Mouse (Mus musculus): Measurements from ENCODE around the gene RPS10-NUDT3. TPM values are rescaled to one million over a fixed set of nuclear protein-coding genes. Genes with fewer than 3 reads are reported as not detected.

Gene RPS10-NUDT3
- polyA plus RNA-seq, 1 experiment from 2014 or later = not detected

GRCm38 (mm10) chr17:27555512-27556172 is 79.4 kb downstream of the RPS10-NUDT3 start:
- DNase-seq (ENCODE audit: low spot score) = peak; percentile 87

- DNase-seq (ENCODE audit: low spot score) = peak; percentile 80
These were observed 79.9 kb downstream of the RPS10-NUDT3 start for GRCm38 (mm10) chr17:27555075-27555511.

GRCm38 (mm10) chr17:27554062-27554960 is 80.7 kb downstream of the RPS10-NUDT3 start:
- DNase-seq (ENCODE audit: low spot score) = no peak

GRCm38 (mm10) chr17:27552215-27553201 is 82.5 kb downstream of the RPS10-NUDT3 start:
- no peak for DNase-seq (ENCODE audit: low spot score)

- DNase-seq (ENCODE audit: low spot score) = no peak
These were observed 83.6 kb downstream of the RPS10-NUDT3 start for GRCm38 (mm10) chr17:27551393-27551940.

- no peak for DNase-seq (ENCODE audit: low spot score)
These were observed 85.8 kb downstream of the RPS10-NUDT3 start for GRCm38 (mm10) chr17:27549234-27549633.

GRCm38 (mm10) chr17:27547253-27547868 is 87.7 kb downstream of the RPS10-NUDT3 start:
- DNase-seq (ENCODE audit: low spot score) = no peak

GRCm38 (mm10) chr17:27546574-27547085 is 88.4 kb downstream of the RPS10-NUDT3 start:
- no peak for DNase-seq (ENCODE audit: low spot score)

GRCm38 (mm10) chr17:27545991-27546390 is 89.0 kb downstream of the RPS10-NUDT3 start:
- no peak for DNase-seq (ENCODE audit: low spot score)

- no peak for DNase-seq (ENCODE audit: low spot score)
These were observed 90.5 kb downstream of the RPS10-NUDT3 start for GRCm38 (mm10) chr17:27544551-27544950.

- no peak for DNase-seq (ENCODE audit: low spot score)
These were observed 93.0 kb downstream of the RPS10-NUDT3 start for GRCm38 (mm10) chr17:27541984-27542383.

- DNase-seq (ENCODE audit: low spot score) = no peak
These were observed 93.8 kb downstream of the RPS10-NUDT3 start for GRCm38 (mm10) chr17:27541261-27541660.

- DNase-seq (ENCODE audit: low spot score) = peak; percentile 89
These were observed 100.3 kb downstream of the RPS10-NUDT3 start for GRCm38 (mm10) chr17:27534718-27535117.

- DNase-seq (ENCODE audit: low spot score) = no peak
These were observed 101.7 kb downstream of the RPS10-NUDT3 start for GRCm38 (mm10) chr17:27533354-27533753.

- no peak for DNase-seq (ENCODE audit: low spot score)
These were observed 102.9 kb downstream of the RPS10-NUDT3 start for GRCm38 (mm10) chr17:27532095-27532494.

Other genes starting within 250 kb of the RPS10-NUDT3 start
- 0.69 and 0.78 TPM in 2 replicates for gene Grm4, start 113.8 kb downstream of the RPS10-NUDT3 start, polyA plus RNA-seq (2015; fragmentation: Nextera tagmentation; extraction: Ambion mirVana)
- 356 and 471 TPM in 2 replicates for gene Hmga1, start 78.7 kb downstream of the RPS10-NUDT3 start, polyA plus RNA-seq (2015; fragmentation: Nextera tagmentation; extraction: Ambion mirVana)
- 109 and 111 TPM in 2 replicates for gene AI413582, start 69.5 kb downstream of the RPS10-NUDT3 start, polyA plus RNA-seq (2015; fragmentation: Nextera tagmentation; extraction: Ambion mirVana)
- gene Nudt3, start 11.7 kb downstream of the RPS10-NUDT3 start, polyA plus RNA-seq (2015; fragmentation: Nextera tagmentation; extraction: Ambion mirVana) = 80.5 and 87.8 TPM in 2 replicates
- gene Rps10, start 1.4 kb upstream of the RPS10-NUDT3 start, polyA plus RNA-seq (2015; fragmentation: Nextera tagmentation; extraction: Ambion mirVana) = 1,579 and 1,606 TPM in 2 replicates
- gene Pacsin1, start 20.3 kb upstream of the RPS10-NUDT3 start, polyA plus RNA-seq (2015; fragmentation: Nextera tagmentation; extraction: Ambion mirVana) = 19.8 and 20.1 TPM in 2 replicates
- 0.66 and 0.99 TPM in 2 replicates for gene Spdef, start 93.7 kb upstream of the RPS10-NUDT3 start, polyA plus RNA-seq (2015; fragmentation: Nextera tagmentation; extraction: Ambion mirVana)
- 16.7 and 20.8 TPM in 2 replicates for gene D17Wsu92e, start 185.4 kb upstream of the RPS10-NUDT3 start, polyA plus RNA-seq (2015; fragmentation: Nextera tagmentation; extraction: Ambion mirVana)
- gene Snrpc, start 202.9 kb upstream of the RPS10-NUDT3 start, polyA plus RNA-seq (2015; fragmentation: Nextera tagmentation; extraction: Ambion mirVana) = 383 and 386 TPM in 2 replicates
- 1.1 and 1.6 TPM in 2 replicates for gene Uhrf1bp1, start 221.2 kb upstream of the RPS10-NUDT3 start, polyA plus RNA-seq (2015; fragmentation: Nextera tagmentation; extraction: Ambion mirVana)

Data from thymus, postnatal 0 days (tissue).